Mouse (Mus musculus) cortical plate, adult 2 months (tissue): Measurements from ENCODE around the gene Il12b.

Experiments used
- CTCF ChIP-seq: fragments of 200-500 bp; IDR thresholded peaks from 2 replicates; pipeline ENCODE4 v1.5.1; 2011; ENCODE audit warnings: mild to moderate bottlenecking, control low read depth, low read length; ENCODE audit not compliant: insufficient read depth; ENCODE audit errors: extremely low read depth
- POLR2A ChIP-seq: fragments of 200-500 bp; IDR thresholded peaks from 2 replicates; pipeline ENCODE4 v1.6.1; 2011; ENCODE audit warnings: mild to moderate bottlenecking, low read length, control low read depth; ENCODE audit not compliant: insufficient read depth; ENCODE audit errors: extremely low read depth

DNA sequence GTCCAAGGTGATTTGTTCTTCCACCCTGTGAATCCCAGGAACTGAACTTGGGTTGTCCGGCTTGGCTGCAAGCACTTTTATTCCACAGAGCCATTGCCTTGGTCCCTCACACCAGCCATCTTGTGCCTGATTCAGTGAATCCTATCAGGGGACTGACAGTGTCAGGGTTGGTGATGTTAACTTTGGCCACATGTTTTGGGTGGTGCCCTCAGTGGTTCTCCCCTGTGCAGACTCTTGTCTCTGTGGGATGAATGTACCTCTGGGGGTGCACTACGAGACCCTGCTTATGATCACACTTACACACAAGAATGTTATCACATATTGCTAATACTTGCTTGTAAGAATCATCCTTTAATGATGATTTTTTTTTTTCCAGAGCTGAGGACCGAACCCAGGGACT is 30.2 kb downstream of the Il12b start:
- TF ChIP-seq POLR2A (no peak), CTCF (no peak)
